Mouse (Mus musculus) liver, embryonic 14.5 days (tissue): Measurements from ENCODE around the gene Ppp1r13l. TPM values are rescaled to one million over a fixed set of nuclear protein-coding genes. Genes with fewer than 3 reads are reported as not detected.

ENCODE experiments used
- ATAC-seq: fragments of 200-750 bp; cut with Nextera tagmentation; 2 replicates; pipeline ENCODE4 v1.8.0; 2017; ENCODE audit warnings: moderate number of reproducible peaks, mild to moderate bottlenecking, moderate library complexity; ENCODE audit not compliant: insufficient read depth
- DNase-seq, 3 experiments: peaks; one replicate each; pipeline ENCODE4 v3.0.0-alpha.2; 2012 to 2013; ENCODE audit warnings: low read depth in 3 of 3, low spot score in 3 of 3
- H3K27ac ChIP-seq: fragments of 300-500 bp; sonication (generic); 2 replicates; pipeline ENCODE4 v1.5.1; 2014; ENCODE audit warnings: moderate library complexity, mild to moderate bottlenecking, control low read depth, inconsistent platforms
- H3K27me3 ChIP-seq: fragments of 300-500 bp; sonication (generic); 2 replicates; pipeline ENCODE4 v1.6.1; 2014; ENCODE audit warnings: mild to moderate bottlenecking, low read length, moderate library complexity; ENCODE audit not compliant: control insufficient read depth, insufficient read depth
- H3K36me3 ChIP-seq: fragments of 300-500 bp; sonication (generic); replicated peaks from 2 replicates; pipeline ENCODE4 v1.6.1; 2014; ENCODE audit warnings: low read depth; ENCODE audit not compliant: control insufficient read depth, insufficient read depth
- H3K4me1 ChIP-seq, 2 experiments: fragments of 200-500 bp in 1 of 2; fragments of 300-500 bp in 1 of 2; sonication (generic) in 1 of 2; replicated peaks; 2 replicates each; pipeline ENCODE4 v1.6.1; 2012 to 2014; ENCODE audit warnings: antibody characterized with exemption in 1 of 2, inconsistent platforms in 1 of 2, low read length in 1 of 2; ENCODE audit not compliant: control insufficient read depth in 2 of 2, insufficient read depth in 2 of 2
- H3K4me2 ChIP-seq: fragments of 300-500 bp; sonication (generic); 2 replicates; pipeline ENCODE4 v1.6.1; 2014; ENCODE audit warnings: low read depth, mild to moderate bottlenecking, control low read depth, moderate library complexity
- H3K4me3 ChIP-seq, 2 experiments: fragments of 200-500 bp in 1 of 2; fragments of 300-500 bp in 1 of 2; sonication (generic) in 1 of 2; 2 replicates each; pipeline ENCODE4 v1.5.1; 2012 to 2014; ENCODE audit warnings: low read depth in 2 of 2, low read length in 2 of 2, mild to moderate bottlenecking in 2 of 2, control low read depth in 1 of 2, inconsistent platforms in 1 of 2, moderate library complexity in 1 of 2; ENCODE audit not compliant: insufficient read depth in 1 of 2
- H3K9ac ChIP-seq: fragments of 300-500 bp; sonication (generic); replicated peaks from 2 replicates; pipeline ENCODE4 v1.6.1; 2014; ENCODE audit warnings: mild to moderate bottlenecking, control low read depth, moderate library complexity
- H3K9me3 ChIP-seq: fragments of 300-500 bp; sonication (generic); 2 replicates; pipeline ENCODE4 v1.6.1; 2016; ENCODE audit warnings: low read length, mixed read lengths; ENCODE audit not compliant: control insufficient read depth
- CTCF ChIP-seq: IDR thresholded peaks from 2 replicates; pipeline ENCODE4 v1.5.1; 2016; ENCODE audit warnings: antibody characterized with exemption, low read depth, control low read depth
- EP300 ChIP-seq: IDR thresholded peaks from 2 replicates; pipeline ENCODE4 v1.6.1; 2016; ENCODE audit warnings: antibody characterized with exemption, low read depth
- WGBS: fragments of 180-500 bp; shearing (Covaris S2); extraction: QIAGEN DNeasy Blood & Tissue Kit; methylation state at CpG from one replicate; pipeline ENCODE4 v1.1.7; 2014; ENCODE audit not compliant: insufficient replicate concordance; 5-methylcytosine and 5-hydroxymethylcytosine counted together
- polyA plus RNA-seq, 2 experiments: library from polyadenylated mRNA; depleted of rRNA in 1 of 2; stranded (reverse) in 1 of 2; unstranded in 1 of 2; fragments of >200 nt; fragmentation: Nextera tagmentation in 1 of 2; extraction: Ambion mirVana in 1 of 2; gene quantifications; 2 replicates each; pipeline versions ENCODE4 v1.2.1 to v1.2.3; 2012 to 2014

Ppp1r13l gene
- polyA plus RNA-seq, 2 experiments, result 0.65 to 2.3 TPM

GRCm38 (mm10) chr7:19404476-19404875, 44.9 kb downstream of the Ppp1r13l start, which contains the start of gene Ckm:
Gene Ckm, plus strand, starts transcription at chr7:19404776.
- Histone ChIP-seq H3K4me2 (peak within 1 kb of the TSS; percentile 83), H3K4me3 (peak within 1 kb of the TSS; percentile 24 to 48), H3K27me3 (peaks cover 34% of the 10 kb centered on the region), H3K9me3 (peaks cover 2% of the 10 kb centered on the region), H3K4me1 (peaks cover 0 to 2% of the 10 kb centered on the region in 2 experiments; a peak in 1 of 4 replicates), H3K9ac (no peak within 1 kb of the TSS), H3K36me3 (no peaks in the 10 kb centered on the region), H3K27ac (no peak within 1 kb of the TSS)
- 45% methylated on average over 7 of the region's 7 CpGs for WGBS
- no peak for ATAC-seq
- no peak for DNase-seq
- TF ChIP-seq EP300 (no peak), CTCF (no peak)

GRCm38 (mm10) chr7:19405417-19405816, 45.9 kb downstream of the Ppp1r13l start:
- no peak overlapping the region for H3K9ac ChIP-seq
- H3K36me3 ChIP-seq, result no peaks in the 10 kb centered on the region
- no peak overlapping the region for H3K4me3 ChIP-seq
- H3K27me3 ChIP-seq, result peaks cover 30% of the 10 kb centered on the region
- peak overlapping the region; percentile 47 for H3K4me2 ChIP-seq
- peaks cover 2% of the 10 kb centered on the region for H3K9me3 ChIP-seq
- H3K27ac ChIP-seq, result no peak overlapping the region
- H3K4me1 ChIP-seq, result peaks cover 0 to 2% of the 10 kb centered on the region in 2 experiments; a peak in 1 of 4 replicates
- ATAC-seq (peak; percentile 42; the same call in 1 of the 2 replicates), DNase-seq (peak; percentile 37 to 60 (median 42))
- WGBS, result 2% methylated on average over 19 of the region's 19 CpGs
- TF ChIP-seq CTCF (peak; percentile 98), EP300 (no peak)

GRCm38 (mm10) chr7:19409753-19410152, 50.2 kb downstream of the Ppp1r13l start:
- Histone ChIP-seq H3K27me3 (peaks cover 5% of the 10 kb centered on the region), H3K9ac (no peak overlapping the region), H3K4me2 (no peak overlapping the region), H3K4me1 (no peaks in the 10 kb centered on the region), H3K4me3 (no peak overlapping the region), H3K27ac (no peak overlapping the region), H3K9me3 (no peaks in the 10 kb centered on the region), H3K36me3 (no peaks in the 10 kb centered on the region)
- ATAC-seq (no peak), DNase-seq (no peak)
- 48% methylated on average over 6 of the region's 6 CpGs for whole genome bisulfite sequencing
- no peak for TF ChIP-seq EP300
- TF ChIP-seq CTCF, result no peak

DNA sequence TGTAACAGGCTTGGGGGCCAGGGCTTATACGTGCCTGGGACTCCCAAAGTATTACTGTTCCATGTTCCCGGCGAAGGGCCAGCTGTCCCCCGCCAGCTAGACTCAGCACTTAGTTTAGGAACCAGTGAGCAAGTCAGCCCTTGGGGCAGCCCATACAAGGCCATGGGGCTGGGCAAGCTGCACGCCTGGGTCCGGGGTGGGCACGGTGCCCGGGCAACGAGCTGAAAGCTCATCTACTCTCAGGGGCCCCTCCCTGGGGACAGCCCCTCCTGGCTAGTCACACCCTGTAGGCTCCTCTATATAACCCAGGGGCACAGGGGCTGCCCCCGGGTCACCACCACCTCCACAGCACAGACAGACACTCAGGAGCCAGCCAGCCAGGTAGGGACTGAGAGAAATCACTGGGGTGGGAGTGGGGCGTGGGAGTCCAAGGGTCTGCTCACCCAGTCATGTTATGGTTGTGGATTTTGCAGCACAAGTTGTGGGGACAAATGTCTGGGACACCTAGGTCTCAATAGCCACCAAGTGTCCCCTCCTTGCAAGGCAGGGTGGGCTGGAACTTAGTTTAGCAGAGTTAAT, 51.3 kb downstream of the Ppp1r13l start:
- Histone ChIP-seq H3K9me3 (no peaks in the 10 kb centered on the region), H3K36me3 (no peaks in the 10 kb centered on the region), H3K4me1 (no peaks in the 10 kb centered on the region), H3K4me3 (no peak overlapping the region), H3K27ac (no peak overlapping the region), H3K27me3 (no peaks in the 10 kb centered on the region), H3K4me2 (no peak overlapping the region), H3K9ac (no peak overlapping the region)
- TF ChIP-seq CTCF (no peak), EP300 (no peak)
- ATAC-seq (no peak), DNase-seq (no peak)
- WGBS, result 58% methylated on average over 11 of the region's 11 CpGs

DNA sequence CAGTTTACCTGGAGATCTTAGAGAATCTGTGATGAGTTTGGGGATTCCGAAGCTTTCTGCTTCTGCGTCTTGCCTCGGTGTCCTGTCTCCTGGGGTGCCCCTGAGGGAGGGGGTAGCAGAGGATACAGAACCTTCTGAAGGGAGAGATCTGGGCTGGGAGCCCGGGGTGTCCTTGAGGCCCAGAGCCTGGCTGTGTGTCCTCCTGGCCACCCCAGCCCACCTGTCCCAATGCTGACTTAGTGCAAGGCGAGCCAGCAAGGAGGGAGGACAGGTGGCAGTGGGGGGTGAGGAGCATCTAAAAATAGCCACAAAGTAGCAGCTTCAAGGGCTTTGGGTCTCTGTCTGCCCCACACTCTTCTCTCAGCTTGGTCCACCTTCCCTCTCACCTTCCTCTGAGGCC, 52.2 kb downstream of the Ppp1r13l start:
- Histone ChIP-seq H3K27ac (no peak overlapping the region), H3K9me3 (no peaks in the 10 kb centered on the region), H3K4me2 (no peak overlapping the region), H3K27me3 (no peaks in the 10 kb centered on the region; the same call in 1 of the 2 replicates), H3K9ac (no peak overlapping the region), H3K4me3 (no peak overlapping the region), H3K4me1 (no peaks in the 10 kb centered on the region), H3K36me3 (no peaks in the 10 kb centered on the region)
- no peak for DNase-seq
- TF ChIP-seq EP300 (no peak), CTCF (no peak)
- no peak for ATAC-seq
- 64% methylated on average over 5 of the region's 5 CpGs for WGBS
